Mouse (Mus musculus) forebrain, embryonic 10.5 days (tissue): Measurements from ENCODE around the gene Ext2. TPM values are rescaled to one million over a fixed set of nuclear protein-coding genes. Genes with fewer than 3 reads are reported as not detected.

Experiments
- DNase-seq: peaks from one replicate; pipeline ENCODE4 v3.0.0-alpha.2; 2017; ENCODE audit warnings: low spot score; ENCODE audit errors: extremely low spot score
- H3K27ac ChIP-seq: fragments of 300-500 bp; sonication (generic); 2 replicates; pipeline ENCODE4 v1.5.1; 2016; ENCODE audit warnings: mild to moderate bottlenecking
- H3K27me3 ChIP-seq: fragments of 300-500 bp; sonication (generic); 2 replicates; pipeline ENCODE4 v1.6.1; 2016; ENCODE audit warnings: mild to moderate bottlenecking; ENCODE audit not compliant: poor library complexity, severe bottlenecking
- H3K36me3 ChIP-seq: fragments of 300-500 bp; sonication (generic); replicated peaks from 2 replicates; pipeline ENCODE4 v1.6.1; 2016; ENCODE audit warnings: mild to moderate bottlenecking, moderate library complexity
- H3K4me1 ChIP-seq: fragments of 300-500 bp; sonication (generic); 2 replicates; pipeline ENCODE4 v1.6.1; 2016
- H3K4me3 ChIP-seq: fragments of 300-500 bp; sonication (generic); 2 replicates; pipeline ENCODE4 v1.5.1; 2016; ENCODE audit warnings: mild to moderate bottlenecking, moderate library complexity
- H3K9me3 ChIP-seq: fragments of 300-500 bp; sonication (generic); 2 replicates; pipeline ENCODE4 v1.6.1; 2016; ENCODE audit warnings: mild to moderate bottlenecking, moderate library complexity
- WGBS: fragments of 180-500 bp; shearing (Covaris S2); methylation state at CpG from one replicate; pipeline ENCODE4 v1.1.7; 2016; 5-methylcytosine and 5-hydroxymethylcytosine counted together
- polyA plus RNA-seq: library from polyadenylated mRNA; unstranded; fragments of >200 nt; fragmentation: Nextera tagmentation; extraction: Ambion mirVana; gene quantifications from 2 replicates; pipeline ENCODE4 v1.2.1, GENCODE M21; 2016

Gene Ext2
- polyA plus RNA-seq, 1 experiment from 2014 or later: 64.6 TPM

GRCm38 (mm10) chr2:93744346-93745229 is 77.8 kb downstream of the Ext2 start:
- Histone ChIP-seq H3K9me3 (no peaks in the 10 kb centered on the region), H3K4me1 (peaks cover 54% of the 10 kb centered on the region), H3K27me3 (no peaks in the 10 kb centered on the region), H3K4me3 (no peak overlapping the region), H3K27ac (peak overlapping the region; percentile 70), H3K36me3 (no peaks in the 10 kb centered on the region)
- 21% methylated on average over 11 of the region's 11 CpGs for WGBS
- DNase-seq: no peak

DNA sequence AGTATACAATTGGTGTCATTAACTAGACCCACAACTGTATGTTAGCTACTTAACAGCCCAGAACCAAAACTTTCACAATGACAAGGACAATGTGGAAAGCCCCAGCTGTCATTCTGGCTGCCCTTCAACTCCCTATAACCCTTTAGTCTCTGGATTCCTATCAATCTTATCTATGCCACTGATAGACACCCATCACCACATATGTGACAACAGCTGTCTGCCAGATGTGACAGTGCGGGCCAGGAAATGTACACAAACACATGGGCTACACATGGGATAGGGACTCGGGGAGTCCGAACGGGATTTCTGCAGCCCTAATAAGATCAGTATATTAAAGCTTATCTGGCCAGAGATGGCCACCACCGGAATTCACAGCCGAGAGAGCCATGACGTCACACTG is 80.7 kb downstream of the Ext2 start:
- H3K4me1 ChIP-seq: peaks cover 56% of the 10 kb centered on the region
- no peak overlapping the region for H3K4me3 ChIP-seq
- H3K9me3 ChIP-seq: no peaks in the 10 kb centered on the region
- 81% methylated on average over 7 of the region's 7 CpGs for WGBS
- H3K36me3 ChIP-seq: peaks cover 13% of the 10 kb centered on the region
- no peaks in the 10 kb centered on the region for H3K27me3 ChIP-seq
- H3K27ac ChIP-seq: no peak overlapping the region
- DNase-seq: no peak

DNA sequence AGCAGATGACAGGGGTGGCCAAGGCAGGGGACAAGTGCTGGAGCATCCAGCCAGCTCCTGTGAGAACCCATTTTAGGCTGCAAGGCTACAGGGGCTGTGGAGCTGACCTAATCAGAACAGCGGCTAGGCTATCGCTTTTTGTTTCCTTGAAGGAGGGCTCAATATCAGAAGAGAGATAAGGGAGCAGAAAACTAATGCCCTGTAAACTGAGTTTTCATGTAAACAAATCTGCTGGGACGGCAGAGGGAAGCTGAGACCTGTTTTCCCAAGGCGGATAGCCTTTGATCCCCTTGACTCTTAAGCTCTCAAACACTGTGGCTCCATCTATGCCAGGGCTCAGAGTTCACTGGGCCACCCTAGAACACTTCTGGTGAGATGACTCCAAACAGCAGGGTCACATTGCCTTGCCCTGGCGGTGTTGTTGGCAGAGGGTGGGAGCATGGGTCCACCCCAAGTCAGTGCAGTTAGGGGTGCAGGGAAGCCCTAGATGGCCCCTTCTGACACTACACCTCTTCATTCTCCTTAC is 83.3 kb downstream of the Ext2 start:
- Histone ChIP-seq H3K36me3 (peaks cover 21% of the 10 kb centered on the region), H3K9me3 (no peaks in the 10 kb centered on the region), H3K27ac (0 out of 2 replicates have a peak overlapping the region, but pooled peaks have one; percentile 44), H3K4me1 (peaks cover 30% of the 10 kb centered on the region), H3K4me3 (no peak overlapping the region), H3K27me3 (no peaks in the 10 kb centered on the region)
- no peak for DNase-seq
- WGBS: 73% methylated on average over 5 of the region's 5 CpGs

DNA sequence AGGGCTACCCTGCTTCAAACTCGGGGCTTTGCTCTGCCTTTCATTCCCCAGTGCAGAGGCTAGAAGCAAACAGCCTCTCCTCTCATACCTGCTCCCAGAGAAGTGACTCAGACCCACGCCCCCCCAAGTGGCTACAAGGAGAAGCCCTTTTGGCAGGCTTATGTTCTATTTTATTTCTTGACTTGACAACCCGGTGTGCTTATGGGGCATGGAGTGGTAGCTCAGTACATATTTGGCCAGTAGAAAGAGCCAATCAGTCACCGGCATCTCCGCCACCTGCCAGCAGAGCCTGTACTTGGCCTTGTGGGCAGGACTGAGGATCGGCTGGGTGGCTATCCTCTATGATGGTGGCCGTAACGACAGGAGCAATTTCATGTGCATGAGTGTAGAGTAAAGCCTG is 85.2 kb downstream of the Ext2 start:
- peaks cover 26% of the 10 kb centered on the region for H3K36me3 ChIP-seq
- WGBS: 92% methylated on average over 8 of the region's 8 CpGs
- no peaks in the 10 kb centered on the region for H3K27me3 ChIP-seq
- H3K4me3 ChIP-seq: no peak overlapping the region
- no peak overlapping the region for H3K27ac ChIP-seq
- peaks cover 29% of the 10 kb centered on the region for H3K4me1 ChIP-seq
- H3K9me3 ChIP-seq: no peaks in the 10 kb centered on the region
- no peak for DNase-seq

DNA sequence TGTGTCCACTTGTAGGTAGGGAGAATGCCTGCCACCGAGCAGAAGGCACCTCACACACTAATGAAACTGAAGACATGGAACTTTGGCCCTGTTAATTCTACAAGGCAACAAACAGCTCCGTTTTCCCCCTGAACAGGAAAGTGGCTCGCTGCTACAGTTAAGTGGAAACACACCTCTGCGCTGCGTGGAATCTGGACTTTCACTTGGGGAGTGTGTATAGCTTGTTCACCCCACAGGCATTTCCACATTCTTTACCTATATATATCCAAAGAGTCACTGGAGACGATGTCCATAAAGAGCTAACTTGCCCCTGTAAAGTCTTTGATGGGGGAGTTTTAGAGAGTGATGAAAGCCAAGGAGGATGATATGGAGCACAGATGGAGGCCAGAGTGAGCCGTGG is 89.7 kb downstream of the Ext2 start:
- H3K9me3 ChIP-seq: no peaks in the 10 kb centered on the region
- H3K27ac ChIP-seq: no peak overlapping the region
- 71% methylated on average over 7 of the region's 7 CpGs for WGBS
- DNase-seq: no peak
- H3K36me3 ChIP-seq: peaks cover 35% of the 10 kb centered on the region; the same call in 1 of the 2 replicates
- no peaks in the 10 kb centered on the region for H3K27me3 ChIP-seq
- no peak overlapping the region for H3K4me3 ChIP-seq
- H3K4me1 ChIP-seq: peaks cover 8% of the 10 kb centered on the region; the same call in 1 of the 2 replicates

DNA sequence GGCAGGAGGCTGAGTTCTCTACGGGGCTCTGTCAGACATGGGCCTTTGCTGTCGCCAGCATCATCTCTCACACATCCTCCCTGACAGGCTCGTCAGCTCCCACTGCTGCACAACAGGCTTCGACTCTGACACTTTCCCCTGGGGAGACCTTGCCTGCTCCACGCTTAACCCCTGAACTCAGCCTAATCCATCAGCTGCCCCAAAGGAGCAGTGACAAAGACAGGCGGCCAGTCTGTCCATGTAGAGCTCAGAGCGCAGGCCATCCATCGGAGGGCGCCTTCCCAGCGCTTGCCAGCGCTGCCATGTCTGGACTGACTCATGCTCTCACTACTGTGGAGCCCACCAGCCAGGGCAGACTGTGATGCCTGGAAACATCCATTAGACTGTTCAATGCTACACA is 92.8 kb downstream of the Ext2 start:
- peaks cover 7% of the 10 kb centered on the region; the same call in 1 of the 2 replicates for H3K9me3 ChIP-seq
- H3K27me3 ChIP-seq: no peaks in the 10 kb centered on the region
- no peak overlapping the region for H3K27ac ChIP-seq
- no peak overlapping the region for H3K4me3 ChIP-seq
- 85% methylated on average over 11 of the region's 11 CpGs for WGBS
- H3K36me3 ChIP-seq: peaks cover 29% of the 10 kb centered on the region
- H3K4me1 ChIP-seq: peaks cover 8% of the 10 kb centered on the region; the same call in 1 of the 2 replicates
- no peak for DNase-seq

DNA sequence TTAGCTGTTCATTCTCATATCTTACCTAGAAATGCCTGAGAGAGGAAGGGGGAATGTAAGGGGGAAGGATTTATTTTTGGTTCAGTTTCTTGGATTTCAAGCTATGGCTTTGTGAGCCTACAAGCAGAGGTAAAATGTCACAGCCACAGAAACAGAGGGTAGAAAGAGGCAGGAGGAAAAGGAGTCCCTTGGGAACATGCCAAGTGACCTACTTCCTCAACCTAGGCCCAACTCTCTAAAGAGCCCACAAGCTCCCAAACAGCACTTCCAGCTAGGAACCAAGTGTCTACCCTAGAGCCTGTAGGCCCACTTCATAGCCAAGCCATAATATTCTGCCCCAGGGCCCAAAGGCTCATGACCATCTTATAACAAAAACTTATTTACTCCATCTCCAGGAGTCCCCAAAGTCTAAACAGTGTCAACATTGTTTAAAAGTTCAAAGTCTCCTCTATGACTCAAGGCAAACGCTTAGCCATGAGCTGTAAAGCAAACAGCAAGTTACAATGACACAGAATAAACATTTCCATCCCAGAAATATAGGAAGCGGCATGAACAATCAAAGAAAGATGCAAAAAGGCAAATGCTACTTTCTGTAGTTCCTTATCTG is 99.1 kb downstream of the Ext2 start:
- Histone ChIP-seq H3K4me1 (no peaks in the 10 kb centered on the region), H3K27me3 (no peaks in the 10 kb centered on the region), H3K27ac (no peak overlapping the region), H3K36me3 (peaks cover 11% of the 10 kb centered on the region), H3K4me3 (no peak overlapping the region), H3K9me3 (peaks cover 7% of the 10 kb centered on the region; the same call in 1 of the 2 replicates)
- WGBS: 92% methylated on average over 2 of the region's 2 CpGs
- no peak for DNase-seq

DNA sequence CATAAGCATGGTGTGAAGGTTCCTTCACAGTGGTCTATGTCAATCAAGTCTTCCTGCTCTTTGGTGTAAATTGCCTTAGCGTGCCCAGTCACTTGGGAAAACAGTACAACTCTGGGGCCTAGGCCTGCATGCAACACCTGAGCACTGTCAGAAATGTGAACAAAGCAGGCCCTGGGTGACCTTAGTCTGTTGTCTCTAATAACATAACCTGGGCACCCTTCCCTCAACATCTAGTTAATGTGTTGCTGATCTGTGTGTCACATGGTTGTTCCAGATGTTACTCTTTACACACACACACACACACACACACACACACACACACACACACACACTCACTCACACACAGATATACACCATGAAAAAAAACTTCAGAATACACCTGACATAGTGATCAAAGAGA is 101.4 kb downstream of the Ext2 start:
- no peak for DNase-seq
- Histone ChIP-seq H3K4me1 (no peaks in the 10 kb centered on the region), H3K27me3 (no peaks in the 10 kb centered on the region), H3K9me3 (peaks cover 7% of the 10 kb centered on the region; the same call in 1 of the 2 replicates), H3K36me3 (peaks cover 18% of the 10 kb centered on the region), H3K27ac (no peak overlapping the region), H3K4me3 (no peak overlapping the region)
- WGBS: 88% methylated on average over 1 of the region's 1 CpGs

DNA sequence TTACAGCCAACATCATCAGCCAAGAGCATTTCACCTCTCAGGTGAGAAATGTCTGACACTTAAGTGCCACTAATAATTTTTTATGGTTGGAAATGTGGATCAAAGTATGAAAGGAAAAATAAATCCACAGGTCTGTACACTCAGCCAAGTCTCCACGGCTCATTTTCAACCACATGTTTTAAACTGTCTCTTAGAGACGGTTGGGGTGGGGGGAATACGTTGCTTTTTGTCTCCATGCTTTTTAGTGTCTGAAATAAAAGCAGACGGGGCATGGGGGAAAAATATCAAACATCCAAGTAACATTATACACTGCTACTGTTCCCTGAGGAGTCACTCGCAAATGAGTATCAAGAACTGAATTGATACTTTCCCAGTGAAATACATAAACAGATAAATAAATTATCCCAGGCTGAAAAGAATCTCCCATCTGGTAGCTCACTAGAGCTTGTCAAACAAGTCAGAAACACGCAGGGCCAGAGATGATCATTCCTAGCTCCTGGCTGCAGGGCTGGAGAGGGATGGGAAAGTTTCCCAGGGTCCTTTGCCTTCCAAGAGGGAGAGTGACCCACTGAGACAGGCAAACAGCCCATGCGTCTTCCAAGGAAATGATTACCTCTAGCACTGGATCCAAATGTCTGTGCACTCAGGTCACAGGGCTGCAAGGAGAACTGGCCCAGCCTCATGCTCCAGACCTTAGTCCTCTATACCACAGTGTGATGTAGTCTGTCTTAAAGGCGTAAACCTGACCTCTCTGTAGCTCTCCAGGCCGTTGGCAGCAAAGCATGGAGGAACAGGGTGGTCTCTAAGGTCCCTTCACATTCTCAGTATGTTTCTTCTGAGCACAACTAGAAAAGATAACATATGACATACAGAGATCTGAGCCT is 102.3 kb downstream of the Ext2 start:
- H3K4me1 ChIP-seq: no peaks in the 10 kb centered on the region
- no peaks in the 10 kb centered on the region for H3K27me3 ChIP-seq
- H3K4me3 ChIP-seq: no peak overlapping the region
- H3K27ac ChIP-seq: no peak overlapping the region
- peaks cover 5% of the 10 kb centered on the region; the same call in 1 of the 2 replicates for H3K9me3 ChIP-seq
- 87% methylated on average over 9 of the region's 9 CpGs for WGBS
- H3K36me3 ChIP-seq: peaks cover 14% of the 10 kb centered on the region
- DNase-seq: no peak

- Histone ChIP-seq H3K4me1 (peaks cover 15% of the 10 kb centered on the region; the same call in 1 of the 2 replicates), H3K4me3 (no peak overlapping the region), H3K27me3 (no peaks in the 10 kb centered on the region), H3K36me3 (peaks cover 15% of the 10 kb centered on the region; the same call in 1 of the 2 replicates), H3K9me3 (no peaks in the 10 kb centered on the region), H3K27ac (no peak overlapping the region)
- no peak for DNase-seq
Measured at GRCm38 (mm10) chr2:93713267-93713666, 109.1 kb downstream of the Ext2 start.

GRCm38 (mm10) chr2:93711460-93711859 is 110.9 kb downstream of the Ext2 start:
- no peak overlapping the region for H3K4me3 ChIP-seq
- no peak overlapping the region for H3K27ac ChIP-seq
- WGBS: 89% methylated on average over 3 of the region's 3 CpGs
- no peak for DNase-seq
- peaks cover 5% of the 10 kb centered on the region; the same call in 1 of the 2 replicates for H3K36me3 ChIP-seq
- H3K4me1 ChIP-seq: peaks cover 15% of the 10 kb centered on the region; the same call in 1 of the 2 replicates
- H3K9me3 ChIP-seq: no peaks in the 10 kb centered on the region
- H3K27me3 ChIP-seq: no peaks in the 10 kb centered on the region

- peaks cover 2% of the 10 kb centered on the region; the same call in 1 of the 2 replicates for H3K36me3 ChIP-seq
- no peaks in the 10 kb centered on the region for H3K9me3 ChIP-seq
- H3K4me3 ChIP-seq: no peak overlapping the region
- no peak for DNase-seq
- H3K27me3 ChIP-seq: no peaks in the 10 kb centered on the region
- WGBS: 83% methylated on average over 3 of the region's 3 CpGs
- no peak overlapping the region for H3K27ac ChIP-seq
- H3K4me1 ChIP-seq: peaks cover 15% of the 10 kb centered on the region; the same call in 1 of the 2 replicates
Measured at GRCm38 (mm10) chr2:93709696-93710095, 112.7 kb downstream of the Ext2 start.
